Mouse (Mus musculus) kidney, embryonic 15.5 days (tissue): ENCODE results near the gene Obsl1. TPM values are rescaled to one million over a fixed set of nuclear protein-coding genes. Genes with fewer than 3 reads are reported as not detected.
A peak's percentile ranks its signal among the peaks of the same experiment; 100 is the strongest.

Source experiments
- ATAC-seq: fragments of 200-750 bp; cut with Nextera tagmentation; replicated peaks from 2 replicates; pipeline ENCODE4 v1.8.0; 2017; ENCODE audit warnings: moderate TSS enrichment; ENCODE audit not compliant: low FRiP score
- H3K27ac ChIP-seq: fragments of 300-500 bp; sonication (generic); 2 replicates; pipeline ENCODE4 v1.5.1; 2015; ENCODE audit warnings: mild to moderate bottlenecking, inconsistent platforms
- H3K27me3 ChIP-seq: fragments of 300-500 bp; sonication (generic); 2 replicates; pipeline ENCODE4 v1.6.1; 2015; ENCODE audit warnings: inconsistent platforms
- H3K36me3 ChIP-seq: fragments of 300-500 bp; sonication (generic); 2 replicates; pipeline ENCODE4 v1.6.1; 2015; ENCODE audit warnings: inconsistent platforms
- H3K4me1 ChIP-seq: fragments of 300-500 bp; sonication (generic); 2 replicates; pipeline ENCODE4 v1.6.1; 2015; ENCODE audit warnings: inconsistent platforms
- H3K4me2 ChIP-seq: fragments of 300-500 bp; sonication (generic); 2 replicates; pipeline ENCODE4 v1.6.1; 2015; ENCODE audit warnings: moderate library complexity, mild to moderate bottlenecking, inconsistent platforms
- H3K4me3 ChIP-seq: fragments of 300-500 bp; sonication (generic); replicated peaks from 2 replicates; pipeline ENCODE4 v1.5.1; 2015; ENCODE audit warnings: mild to moderate bottlenecking, inconsistent platforms
- H3K9ac ChIP-seq: fragments of 300-500 bp; sonication (generic); 2 replicates; pipeline ENCODE4 v1.6.1; 2015; ENCODE audit warnings: mild to moderate bottlenecking, inconsistent platforms
- H3K9me3 ChIP-seq: fragments of 300-500 bp; sonication (generic); replicated peaks from 2 replicates; pipeline ENCODE4 v1.6.1; 2016; ENCODE audit warnings: inconsistent platforms
- WGBS: fragments of 180-500 bp; shearing (Covaris S2); methylation state at CpG from one replicate; pipeline ENCODE4 v1.1.7; 2015; ENCODE audit warnings: mixed read lengths; 5-methylcytosine and 5-hydroxymethylcytosine counted together
- polyA plus RNA-seq: library from polyadenylated mRNA; unstranded; fragments of >200 nt; fragmentation: Nextera tagmentation; extraction: Ambion mirVana; gene quantifications from 2 replicates; pipeline ENCODE4 v1.2.1, GENCODE M21; 2015

Gene Obsl1
- polyA plus RNA-seq, 1 experiment from 2014 or later = 80.1 TPM

- peaks cover 35% of the 10 kb centered on the region for H3K4me1 ChIP-seq
- H3K9ac ChIP-seq = peak overlapping the region; percentile 68
- peak overlapping the region; percentile 90 for H3K4me2 ChIP-seq
- no peak; the same call in 1 of the 2 replicates for ATAC-seq
- H3K36me3 ChIP-seq = peaks cover 35% of the 10 kb centered on the region
- 0% methylated on average over 25 of the region's 25 CpGs for WGBS
- H3K27me3 ChIP-seq = peaks cover 74% of the 10 kb centered on the region
- H3K9me3 ChIP-seq = no peaks in the 10 kb centered on the region
- H3K4me3 ChIP-seq = peak overlapping the region; percentile 82
- H3K27ac ChIP-seq = peak overlapping the region; percentile 82
Observed at GRCm38 (mm10) chr1:75478497-75478896, 27.8 kb downstream of the Obsl1 start.

GRCm38 (mm10) chr1:75477966-75478290 is 28.3 kb downstream of the Obsl1 start:
- Histone ChIP-seq H3K36me3 (peaks cover 41% of the 10 kb centered on the region), H3K27me3 (peaks cover 72% of the 10 kb centered on the region), H3K27ac (no peak overlapping the region), H3K9ac (no peak overlapping the region), H3K4me3 (peak overlapping the region; percentile 82), H3K9me3 (no peaks in the 10 kb centered on the region), H3K4me1 (peaks cover 33% of the 10 kb centered on the region), H3K4me2 (peak overlapping the region; percentile 90)
- no peak for ATAC-seq
- WGBS = 40% methylated on average over 3 of the region's 3 CpGs

- ATAC-seq = 0 out of 2 replicates have a peak, but pooled peaks have one; percentile 1
- H3K9ac ChIP-seq = no peak overlapping the region
- peaks cover 71% of the 10 kb centered on the region for H3K27me3 ChIP-seq
- no peaks in the 10 kb centered on the region for H3K9me3 ChIP-seq
- 10% methylated on average over 35 of the region's 35 CpGs for WGBS
- H3K36me3 ChIP-seq = peaks cover 46% of the 10 kb centered on the region
- peaks cover 28% of the 10 kb centered on the region for H3K4me1 ChIP-seq
- H3K27ac ChIP-seq = no peak overlapping the region
- peak overlapping the region; percentile 82 for H3K4me3 ChIP-seq
- peak overlapping the region; percentile 90 for H3K4me2 ChIP-seq
Observed at GRCm38 (mm10) chr1:75477264-75477965, 28.8 kb downstream of the Obsl1 start.

DNA sequence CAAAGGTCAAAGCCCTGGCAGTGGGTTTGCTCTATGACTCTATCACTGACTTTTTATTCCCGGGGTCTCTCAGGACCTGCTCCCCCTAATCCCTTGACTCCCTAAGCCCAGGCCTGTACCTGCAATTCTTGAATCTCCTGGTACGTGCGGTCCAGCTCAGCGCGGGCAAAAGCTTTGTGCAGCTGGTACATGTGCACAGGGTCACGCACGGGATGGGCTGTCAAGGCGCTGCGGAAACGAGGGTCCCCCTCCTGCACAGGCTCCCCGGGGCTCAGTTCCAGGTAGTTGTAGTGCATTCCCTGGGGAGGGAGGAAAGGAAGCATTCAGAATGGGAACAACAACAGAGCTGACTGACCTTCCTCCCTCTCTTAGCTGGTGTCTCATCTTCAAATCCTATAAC is 29.8 kb downstream of the Obsl1 start:
- peaks cover 68% of the 10 kb centered on the region for H3K27me3 ChIP-seq
- no peak for ATAC-seq
- WGBS = 92% methylated on average over 11 of the region's 11 CpGs

DNA sequence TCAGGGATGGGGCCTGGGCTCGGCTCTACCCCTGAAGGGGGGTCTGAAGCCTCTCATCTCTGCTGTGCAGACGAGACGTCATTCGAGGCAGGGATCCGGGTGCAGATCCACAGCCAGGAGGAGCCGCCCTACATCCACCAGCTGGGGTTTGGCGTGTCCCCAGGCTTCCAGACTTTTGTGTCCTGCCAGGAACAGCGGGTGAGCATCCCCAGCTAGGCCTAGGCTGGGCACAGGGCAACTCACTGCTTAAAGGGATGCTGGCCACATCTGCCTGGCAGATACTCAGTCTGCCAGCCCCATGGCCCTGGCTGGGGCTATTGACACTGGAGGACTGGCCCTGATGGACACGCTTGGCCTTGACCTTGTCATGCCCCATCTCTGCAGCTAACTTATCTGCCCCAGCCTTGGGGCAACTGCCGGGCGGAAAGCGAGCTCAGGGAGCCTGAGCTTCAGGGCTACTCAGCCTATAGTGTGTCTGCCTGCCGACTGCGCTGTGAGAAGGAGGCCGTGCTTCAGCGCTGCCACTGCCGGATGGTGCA is 36.9 kb downstream of the Obsl1 start:
- WGBS = 83% methylated on average over 17 of the region's 17 CpGs
- Histone ChIP-seq H3K4me3 (no peak overlapping the region), H3K4me1 (peaks cover 15% of the 10 kb centered on the region), H3K27me3 (peaks cover 74% of the 10 kb centered on the region), H3K9ac (no peak overlapping the region), H3K27ac (no peak overlapping the region), H3K9me3 (no peaks in the 10 kb centered on the region), H3K4me2 (no peak overlapping the region), H3K36me3 (peaks cover 22% of the 10 kb centered on the region)
- ATAC-seq = no peak

More for the DNA sequence above, 29.8 kb downstream of the Obsl1 start:
- Histone ChIP-seq H3K9me3 (no peaks in the 10 kb centered on the region), H3K4me3 (no peak overlapping the region), H3K9ac (no peak overlapping the region), H3K27ac (no peak overlapping the region), H3K4me2 (no peak overlapping the region), H3K4me1 (peaks cover 27% of the 10 kb centered on the region), H3K36me3 (peaks cover 49% of the 10 kb centered on the region)

DNA sequence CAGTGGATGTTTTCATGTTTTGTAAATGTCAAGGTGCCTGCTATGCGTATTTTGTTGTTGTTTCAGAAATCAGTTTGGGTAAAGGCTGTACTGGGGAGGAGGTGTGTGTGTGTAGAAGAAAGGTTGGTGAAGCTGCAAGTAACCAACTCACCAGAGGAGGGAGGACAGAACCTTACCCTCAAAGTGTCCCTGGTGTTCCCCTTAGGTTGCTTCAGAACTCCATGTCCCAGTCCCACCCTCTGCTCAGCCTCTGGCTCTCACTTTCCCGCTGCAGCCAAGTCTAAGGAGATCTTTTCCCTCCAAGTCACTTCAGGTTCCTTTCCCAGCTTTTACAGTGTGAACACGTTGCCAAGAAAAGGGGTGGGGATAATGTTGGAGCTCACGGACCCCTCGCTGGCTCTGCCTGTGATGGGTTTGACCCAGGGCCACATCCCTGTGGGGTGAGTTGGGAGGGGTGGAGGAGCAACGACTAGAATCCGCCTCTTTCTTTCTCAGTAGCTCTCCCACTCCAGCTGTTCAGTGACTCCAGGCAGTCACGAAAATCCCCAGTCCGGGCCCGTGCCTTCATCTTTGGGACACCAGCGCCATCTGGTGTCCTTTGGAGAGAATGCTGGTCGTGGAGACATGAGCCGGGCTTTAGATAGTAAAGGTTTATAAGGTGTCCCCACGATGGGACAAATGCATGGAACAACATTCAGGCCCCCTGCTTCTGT is 38.9 kb downstream of the Obsl1 start:
- Histone ChIP-seq H3K4me2 (peak overlapping the region; percentile 24; the same call in 1 of the 2 replicates), H3K27ac (no peak overlapping the region), H3K36me3 (0 out of 2 replicates have a peak, but pooled peaks cover 2% of the 10 kb centered on the region), H3K9ac (no peak overlapping the region), H3K9me3 (no peaks in the 10 kb centered on the region), H3K4me1 (peaks cover 31% of the 10 kb centered on the region), H3K4me3 (no peak overlapping the region), H3K27me3 (peaks cover 69% of the 10 kb centered on the region)
- WGBS = 6% methylated on average over 14 of the region's 14 CpGs
- peak; percentile 78 for ATAC-seq

GRCm38 (mm10) chr1:75463652-75464204 is 42.5 kb downstream of the Obsl1 start:
- no peak overlapping the region for H3K9ac ChIP-seq
- H3K4me1 ChIP-seq = peaks cover 40% of the 10 kb centered on the region
- WGBS = 73% methylated on average over 5 of the region's 5 CpGs
- H3K36me3 ChIP-seq = no peaks in the 10 kb centered on the region
- H3K27me3 ChIP-seq = peaks cover 49% of the 10 kb centered on the region
- H3K4me3 ChIP-seq = no peak overlapping the region
- H3K27ac ChIP-seq = no peak overlapping the region; the same call in 1 of the 2 replicates
- H3K4me2 ChIP-seq = no peak overlapping the region
- H3K9me3 ChIP-seq = no peaks in the 10 kb centered on the region
- no peak; the same call in 1 of the 2 replicates for ATAC-seq

DNA sequence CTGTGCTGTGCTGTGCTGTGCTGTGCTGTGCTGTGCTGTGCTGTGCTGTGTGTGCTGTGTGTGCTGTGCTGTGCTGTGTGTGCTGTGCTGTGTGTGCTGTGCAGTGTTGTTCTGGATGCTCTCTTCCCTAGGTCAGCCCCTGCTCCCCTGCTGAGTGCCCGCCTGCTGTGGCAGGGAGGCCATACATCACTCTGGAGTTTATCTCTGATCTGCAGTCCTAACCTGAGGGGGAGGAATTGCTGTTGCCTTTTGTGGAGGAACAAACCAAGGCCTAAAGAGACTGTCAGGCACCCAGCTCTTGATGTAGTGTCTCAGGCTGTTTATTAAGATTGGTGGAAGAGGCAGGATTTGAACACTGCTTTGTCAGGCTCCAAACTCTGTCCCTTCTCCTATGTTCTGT is 43.6 kb downstream of the Obsl1 start:
- ATAC-seq = no peak
- peaks cover 48% of the 10 kb centered on the region for H3K4me1 ChIP-seq
- no peaks in the 10 kb centered on the region for H3K36me3 ChIP-seq
- 31% methylated on average over 1 of the region's 1 CpGs for WGBS
- no peak overlapping the region for H3K27ac ChIP-seq
- H3K4me2 ChIP-seq = no peak overlapping the region
- H3K4me3 ChIP-seq = no peak overlapping the region
- no peak overlapping the region for H3K9ac ChIP-seq
- H3K9me3 ChIP-seq = no peaks in the 10 kb centered on the region
- peaks cover 43% of the 10 kb centered on the region for H3K27me3 ChIP-seq

DNA sequence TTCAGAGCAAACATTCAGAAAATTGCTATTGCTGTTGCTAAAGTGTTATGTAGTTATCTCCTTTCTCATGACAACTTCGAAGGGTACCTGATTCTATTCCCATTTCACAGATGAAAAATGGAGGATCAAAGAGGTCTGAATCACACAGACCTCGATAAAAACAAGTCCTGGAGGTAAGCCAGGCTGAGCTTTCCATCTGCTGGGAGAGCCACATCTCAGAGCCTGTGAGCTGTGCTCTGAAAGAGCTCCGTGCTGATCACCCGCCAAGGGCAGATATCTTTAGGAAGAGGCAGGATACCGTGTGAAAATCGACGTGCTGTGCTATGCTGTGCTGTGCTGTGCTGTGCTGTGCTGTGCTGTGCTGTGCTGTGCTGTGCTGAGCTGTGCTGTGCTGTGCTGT is 46.0 kb downstream of the Obsl1 start:
- ATAC-seq = no peak
- 70% methylated on average over 7 of the region's 7 CpGs for WGBS
- H3K36me3 ChIP-seq = no peaks in the 10 kb centered on the region
- no peak overlapping the region for H3K4me2 ChIP-seq
- no peaks in the 10 kb centered on the region for H3K9me3 ChIP-seq
- H3K4me1 ChIP-seq = peaks cover 59% of the 10 kb centered on the region
- H3K27ac ChIP-seq = no peak overlapping the region
- no peak overlapping the region for H3K9ac ChIP-seq
- H3K4me3 ChIP-seq = no peak overlapping the region
- peaks cover 49% of the 10 kb centered on the region for H3K27me3 ChIP-seq

- H3K4me1 ChIP-seq = peaks cover 68% of the 10 kb centered on the region
- 8% methylated on average over 23 of the region's 23 CpGs for WGBS
- H3K36me3 ChIP-seq = no peaks in the 10 kb centered on the region
- peak overlapping the region; percentile 33 for H3K9ac ChIP-seq
- H3K9me3 ChIP-seq = no peaks in the 10 kb centered on the region
- peak overlapping the region; percentile 70 for H3K4me2 ChIP-seq
- peaks cover 43% of the 10 kb centered on the region for H3K27me3 ChIP-seq
- H3K4me3 ChIP-seq = peak overlapping the region; percentile 38
- H3K27ac ChIP-seq = peak overlapping the region; percentile 95
- ATAC-seq = peak; percentile 20
Observed at GRCm38 (mm10) chr1:75458789-75459684, 47.2 kb downstream of the Obsl1 start.

GRCm38 (mm10) chr1:75458025-75458788 is 48.0 kb downstream of the Obsl1 start:
- H3K27ac ChIP-seq = peak overlapping the region; percentile 95
- peak; percentile 83 for ATAC-seq
- 1% methylated on average over 42 of the region's 42 CpGs for WGBS
- H3K4me3 ChIP-seq = peak overlapping the region; percentile 38
- H3K9ac ChIP-seq = peak overlapping the region; percentile 33
- no peaks in the 10 kb centered on the region for H3K9me3 ChIP-seq
- peak overlapping the region; percentile 70 for H3K4me2 ChIP-seq
- no peaks in the 10 kb centered on the region for H3K36me3 ChIP-seq
- peaks cover 43% of the 10 kb centered on the region for H3K27me3 ChIP-seq
- H3K4me1 ChIP-seq = peaks cover 69% of the 10 kb centered on the region
